Mouse (Mus musculus) liver, adult 2 months (tissue): ENCODE measurements around the gene Cyth3. TPM values are rescaled to one million over a fixed set of nuclear protein-coding genes. Genes with fewer than 3 reads are reported as not detected.

ENCODE experiments used
- DNase-seq: peaks from one replicate; pipeline ENCODE4 v3.0.0-alpha.2; 2011; ENCODE audit warnings: low read depth, low spot score; ENCODE audit errors: extremely low read depth
- H3K27ac ChIP-seq: fragments of 200-500 bp; replicated peaks from 2 replicates; pipeline ENCODE4 v1.5.1; 2012; ENCODE audit warnings: low read depth, mild to moderate bottlenecking, control low read depth, inconsistent platforms, low read length; ENCODE audit not compliant: insufficient read depth
- H3K27me3 ChIP-seq: fragments of 200-500 bp; 2 replicates; pipeline ENCODE4 v1.6.1; 2012; ENCODE audit warnings: mild to moderate bottlenecking, moderate library complexity, low read length, inconsistent platforms; ENCODE audit not compliant: control insufficient read depth, insufficient read depth
- H3K36me3 ChIP-seq: fragments of 200-500 bp; 2 replicates; pipeline ENCODE4 v1.6.1; 2012; ENCODE audit warnings: low read length, inconsistent platforms; ENCODE audit not compliant: control insufficient read depth, insufficient read depth
- H3K4me1 ChIP-seq: fragments of 200-500 bp; 2 replicates; pipeline ENCODE4 v1.6.1; 2011; ENCODE audit warnings: low read length; ENCODE audit not compliant: control insufficient read depth, insufficient read depth
- H3K4me3 ChIP-seq: fragments of 200-500 bp; 2 replicates; pipeline ENCODE4 v1.5.1; 2011; ENCODE audit warnings: low read depth, mild to moderate bottlenecking, control low read depth, low read length, moderate library complexity; ENCODE audit not compliant: insufficient read depth
- H3K79me2 ChIP-seq: fragments of 200-500 bp; 2 replicates; pipeline ENCODE4 v1.6.1; 2012; ENCODE audit warnings: inconsistent platforms, mild to moderate bottlenecking, low read length, moderate library complexity; ENCODE audit not compliant: control insufficient read depth, insufficient read depth
- H3K9ac ChIP-seq: fragments of 200-500 bp; 2 replicates; pipeline ENCODE4 v1.6.1; 2012; ENCODE audit warnings: low read depth, mild to moderate bottlenecking, control low read depth, inconsistent platforms, low read length
- CTCF ChIP-seq: fragments of 200-500 bp; IDR thresholded peaks from 2 replicates; pipeline ENCODE4 v1.5.1; 2011; ENCODE audit warnings: low read depth, low read length, control low read depth
- POLR2A ChIP-seq: fragments of 200-500 bp; IDR thresholded peaks from 2 replicates; pipeline ENCODE4 v1.6.1; 2011; ENCODE audit warnings: low read length, control low read depth; ENCODE audit not compliant: insufficient read depth; ENCODE audit errors: extremely low read depth
- WGBS: fragments of 180-500 bp; shearing (Covaris S2); methylation state at CpG from one replicate; pipeline ENCODE4 v1.1.7; 2018; 5-methylcytosine and 5-hydroxymethylcytosine counted together
- polyA plus RNA-seq: library from polyadenylated mRNA; depleted of rRNA; stranded (reverse); fragments of >200 nt; gene quantifications from 2 replicates; pipeline ENCODE4 v1.2.3, GENCODE M21; 2012; rRNA removed
- total RNA-seq: library from RNA; depleted of rRNA; stranded (reverse); fragments of >200 nt; gene quantifications from 2 replicates; pipeline ENCODE4 v1.2.3, GENCODE M21; 2014; rRNA removed

Cyth3 gene
- total and polyA plus RNA-seq, 2 experiments = 2.9 to 4.4 TPM

DNA sequence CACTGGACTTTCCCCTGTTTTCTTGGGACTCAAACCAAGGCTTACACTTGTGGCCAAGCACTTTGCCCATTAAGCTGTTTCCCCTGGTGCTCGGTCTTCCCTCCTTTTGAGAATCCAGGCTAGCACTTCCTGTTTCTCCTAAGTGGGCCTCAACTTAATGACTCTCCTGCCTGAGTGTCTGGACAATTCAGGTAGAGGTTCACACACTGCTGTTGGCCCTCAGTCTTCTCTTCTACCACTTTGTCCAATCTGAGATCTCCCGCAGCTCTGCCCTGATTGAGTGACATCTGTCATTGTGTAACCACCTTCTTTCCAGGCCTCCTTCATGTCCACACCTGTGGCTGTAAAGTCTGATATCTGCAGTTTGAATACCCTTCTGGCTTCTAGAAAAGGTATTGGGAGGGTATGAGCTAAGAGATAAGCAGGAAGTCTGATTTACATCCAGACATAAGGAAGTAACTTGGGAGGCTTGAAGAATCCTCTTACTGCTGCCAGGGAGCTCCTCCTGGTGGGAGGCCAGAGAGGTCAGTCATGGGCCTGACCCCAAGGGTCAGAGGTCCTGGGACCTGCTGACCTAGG is 127.5 kb downstream of the Cyth3 start:
- no peak for DNase-seq
- Histone ChIP-seq H3K9ac (no peak overlapping the region), H3K27ac (no peak overlapping the region), H3K36me3 (no peaks in the 10 kb centered on the region), H3K4me1 (no peaks in the 10 kb centered on the region), H3K79me2 (no peaks in the 10 kb centered on the region), H3K27me3 (no peaks in the 10 kb centered on the region), H3K4me3 (no peak overlapping the region)
- WGBS = 76% methylated on average over 2 of the region's 2 CpGs
- TF ChIP-seq CTCF = no peak
- TF ChIP-seq POLR2A = no peak

GRCm38 (mm10) chr5:143755529-143756141 is 133.4 kb downstream of the Cyth3 start:
- no peak overlapping the region for H3K27ac ChIP-seq
- H3K27me3 ChIP-seq = no peaks in the 10 kb centered on the region
- 89% methylated on average over 9 of the region's 9 CpGs for WGBS
- DNase-seq = no peak
- no peaks in the 10 kb centered on the region for H3K4me1 ChIP-seq
- no peaks in the 10 kb centered on the region for H3K36me3 ChIP-seq
- no peaks in the 10 kb centered on the region for H3K79me2 ChIP-seq
- TF ChIP-seq POLR2A = no peak
- no peak for TF ChIP-seq CTCF
- no peak overlapping the region for H3K4me3 ChIP-seq
- no peak overlapping the region for H3K9ac ChIP-seq

GRCm38 (mm10) chr5:143757755-143758443 is 135.7 kb downstream of the Cyth3 start:
- H3K27ac ChIP-seq = no peak overlapping the region
- H3K79me2 ChIP-seq = no peaks in the 10 kb centered on the region
- TF ChIP-seq POLR2A = no peak
- no peak for TF ChIP-seq CTCF
- H3K27me3 ChIP-seq = no peaks in the 10 kb centered on the region
- no peaks in the 10 kb centered on the region for H3K4me1 ChIP-seq
- no peaks in the 10 kb centered on the region for H3K36me3 ChIP-seq
- DNase-seq = peak; percentile 78
- 17% methylated on average over 28 of the region's 28 CpGs for WGBS
- H3K4me3 ChIP-seq = peak overlapping the region; percentile 55
- H3K9ac ChIP-seq = peak overlapping the region; percentile 37; the same call in 1 of the 2 replicates

DNA sequence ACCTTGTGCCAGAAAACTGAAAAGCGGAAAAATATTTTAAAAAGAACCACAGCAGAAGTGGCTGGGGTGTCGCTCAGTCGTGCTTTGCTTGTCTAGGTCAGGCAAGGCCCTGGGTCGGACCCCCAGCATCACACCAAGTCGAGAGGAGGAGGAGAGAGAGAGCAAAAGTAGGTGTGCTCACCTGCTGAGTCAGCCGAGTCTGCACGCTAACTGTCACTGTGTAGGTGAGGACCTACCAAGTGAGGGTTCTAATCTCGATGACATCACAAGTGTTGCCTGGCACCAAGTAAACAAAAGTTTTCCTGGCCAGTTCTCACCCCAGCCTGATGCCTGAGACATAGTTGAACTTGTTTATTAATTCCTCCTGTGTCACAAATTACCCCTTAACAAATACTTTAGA is 137.3 kb downstream of the Cyth3 start:
- Histone ChIP-seq H3K79me2 (no peaks in the 10 kb centered on the region), H3K4me3 (no peak overlapping the region), H3K27ac (no peak overlapping the region), H3K4me1 (no peaks in the 10 kb centered on the region), H3K36me3 (no peaks in the 10 kb centered on the region), H3K27me3 (no peaks in the 10 kb centered on the region), H3K9ac (no peak overlapping the region)
- no peak for DNase-seq
- no peak for TF ChIP-seq POLR2A
- no peak for TF ChIP-seq CTCF
- 85% methylated on average over 8 of the region's 8 CpGs for WGBS

Other genes with a start within 250 kb of the Cyth3 start
- 130 and 145 TPM in 2 replicates for gene Kdelr2, start 218.6 kb upstream of the Cyth3 start, total RNA-seq
- gene Kdelr2, start 218.6 kb upstream of the Cyth3 start, polyA plus RNA-seq = 114 and 122 TPM in 2 replicates
- gene Daglb, start 157.9 kb upstream of the Cyth3 start, total RNA-seq = 12.4 TPM in 2 replicates
- gene Daglb, start 157.9 kb upstream of the Cyth3 start, polyA plus RNA-seq = 14.9 and 17.4 TPM in 2 replicates
- 38.6 and 69.0 TPM in 2 replicates for gene Rac1, start 94.4 kb upstream of the Cyth3 start, total RNA-seq
- 99.8 and 114 TPM in 2 replicates for gene Rac1, start 94.4 kb upstream of the Cyth3 start, polyA plus RNA-seq
- gene Usp42, start 109.8 kb downstream of the Cyth3 start, total RNA-seq = 2.7 and 3.0 TPM in 2 replicates
- 2.0 and 3.1 TPM in 2 replicates for gene Usp42, start 109.8 kb downstream of the Cyth3 start, polyA plus RNA-seq
- gene Eif2ak1, start 195.3 kb downstream of the Cyth3 start, total RNA-seq = 11.1 and 13.2 TPM in 2 replicates
- 13.1 and 14.0 TPM in 2 replicates for gene Eif2ak1, start 195.3 kb downstream of the Cyth3 start, polyA plus RNA-seq